Mouse (Mus musculus): ENCODE data around the gene Crls1.
A peak's percentile ranks its signal among the peaks of the same experiment; 100 is the strongest.

The Crls1 gene

DNA sequence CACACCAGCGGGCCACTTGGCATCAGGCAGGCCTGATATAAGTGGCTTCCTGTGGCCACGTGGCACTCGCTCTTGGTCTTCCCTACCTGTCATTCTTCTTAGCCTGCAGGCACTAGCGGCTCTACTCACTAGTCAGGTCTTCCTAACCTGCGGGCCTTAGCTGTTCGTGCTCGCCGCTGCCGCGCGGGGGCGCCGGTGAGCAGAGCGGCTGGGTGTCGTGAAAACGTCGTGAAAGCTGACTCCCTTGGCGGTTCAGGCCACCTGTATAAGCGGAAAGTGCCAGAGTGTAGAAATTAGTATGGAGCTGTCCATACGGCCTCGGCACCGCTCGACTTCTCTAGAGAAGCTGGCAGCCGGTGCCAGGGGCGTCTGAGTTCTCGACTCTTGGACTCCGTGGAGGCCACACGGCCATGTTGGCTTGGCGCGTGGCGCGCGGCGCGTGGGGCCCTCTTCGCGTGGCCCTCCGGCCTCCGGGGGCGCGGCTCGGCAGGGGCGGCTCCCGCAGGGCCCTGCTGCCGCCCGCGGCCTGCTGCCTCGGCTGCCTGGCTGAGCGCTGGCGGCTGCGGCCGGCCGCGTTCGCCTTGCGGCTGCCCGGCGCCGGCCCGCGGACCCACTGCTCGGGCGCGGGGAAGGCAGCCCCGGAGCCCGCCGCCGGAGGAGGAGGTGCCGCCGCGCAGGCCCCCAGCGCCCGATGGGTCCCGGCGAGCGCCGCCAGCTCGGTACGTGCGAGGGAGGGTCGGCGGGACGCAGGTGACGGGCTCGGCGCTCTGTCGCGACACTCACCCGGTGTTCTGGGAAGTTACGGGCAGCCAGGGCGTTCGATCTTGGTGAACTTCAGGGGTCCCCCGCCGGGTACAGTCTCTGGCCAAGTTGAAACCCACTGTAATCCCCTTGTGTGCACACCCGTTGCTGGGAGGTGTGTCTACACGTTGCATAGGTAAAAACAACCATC, at the start of gene Crls1:
Crls1 (plus strand) TSS at position 260 of the 952 bp plus-strand sequence.
- peak; percentile 99 for DNase-seq

DNA sequence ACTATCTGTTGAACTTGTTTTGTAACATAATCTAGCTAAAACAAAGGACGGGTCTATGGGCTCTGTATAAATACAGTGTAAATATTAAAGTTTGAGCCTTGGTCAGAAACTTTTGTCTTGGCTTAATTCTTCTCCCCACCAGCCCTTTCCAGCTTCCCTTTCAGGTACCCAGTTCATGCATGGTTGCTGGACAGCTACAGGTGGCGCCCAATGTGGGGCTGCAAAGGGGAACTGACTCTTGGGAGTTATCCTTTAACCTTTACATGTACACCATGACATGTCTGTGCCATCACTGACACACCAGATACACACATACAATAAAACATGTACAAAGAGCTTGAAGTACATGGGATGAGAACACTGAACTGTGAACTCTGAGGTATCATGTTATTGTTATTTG, 43.5 kb upstream of the Crls1 start:
- DNase-seq: no peak

DNA sequence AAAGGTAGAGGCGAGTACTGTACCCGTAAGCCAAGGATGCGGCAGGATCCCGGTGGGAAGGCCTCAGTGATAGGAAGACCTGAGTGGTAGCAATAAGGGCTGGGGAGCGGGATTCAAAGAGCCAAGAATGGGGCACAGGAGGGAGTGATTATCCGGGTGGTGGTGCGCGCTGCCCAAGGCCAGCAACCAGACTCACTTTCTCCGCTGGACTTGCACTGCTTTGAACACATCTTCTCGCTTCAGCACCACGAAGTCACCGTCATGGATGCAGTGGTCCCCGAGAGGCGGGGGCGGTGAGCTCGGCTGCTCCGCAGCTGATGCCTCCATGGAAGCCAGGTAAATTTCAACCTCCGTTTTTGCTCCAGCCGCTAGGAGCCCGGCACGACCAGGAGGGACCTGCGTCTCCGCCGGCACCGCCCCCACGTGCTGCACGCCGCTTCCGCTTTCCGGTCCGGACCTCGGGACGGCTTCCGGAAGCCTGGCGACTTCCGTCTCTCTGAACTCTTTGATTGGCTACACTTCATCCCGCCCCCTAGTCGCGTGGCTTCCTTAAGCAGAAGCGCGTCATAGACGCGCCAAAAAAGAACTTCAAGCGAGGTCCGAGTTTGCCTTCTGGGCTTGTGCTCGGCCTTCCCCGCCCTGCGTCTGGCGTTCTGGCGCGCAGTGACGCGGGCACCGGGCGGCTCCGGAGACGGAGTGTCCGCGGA, 30.7 kb upstream of the Crls1 start, which contains the start of the genes Trmt6 and Mcm8:
Trmt6 (minus strand) TSS at position 448 of the 707 bp plus-strand sequence.
Mcm8 (plus strand) TSS at position 534 of the 707 bp plus-strand sequence.
- peak; percentile 99 for DNase-seq

DNA sequence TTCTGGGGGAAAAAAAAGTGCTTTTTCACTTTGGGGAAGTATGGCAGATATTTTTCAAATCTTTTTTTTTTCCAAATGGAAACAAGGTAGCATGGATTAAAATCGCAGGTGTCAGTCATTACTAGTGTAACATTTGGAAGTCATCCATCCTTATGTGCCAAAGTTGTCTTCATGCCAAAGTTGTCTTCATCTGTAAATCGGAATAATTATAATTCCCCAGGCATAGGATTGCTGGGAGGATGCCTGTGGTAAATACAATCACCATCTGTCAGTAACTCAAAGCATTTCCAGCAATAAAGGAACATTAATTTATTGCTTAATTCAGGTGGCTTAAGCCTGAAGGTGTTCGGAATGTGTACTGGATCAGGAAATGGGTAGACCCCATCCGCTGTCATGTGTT, 5.4 kb upstream of the Crls1 start:
- no peak for DNase-seq

DNA sequence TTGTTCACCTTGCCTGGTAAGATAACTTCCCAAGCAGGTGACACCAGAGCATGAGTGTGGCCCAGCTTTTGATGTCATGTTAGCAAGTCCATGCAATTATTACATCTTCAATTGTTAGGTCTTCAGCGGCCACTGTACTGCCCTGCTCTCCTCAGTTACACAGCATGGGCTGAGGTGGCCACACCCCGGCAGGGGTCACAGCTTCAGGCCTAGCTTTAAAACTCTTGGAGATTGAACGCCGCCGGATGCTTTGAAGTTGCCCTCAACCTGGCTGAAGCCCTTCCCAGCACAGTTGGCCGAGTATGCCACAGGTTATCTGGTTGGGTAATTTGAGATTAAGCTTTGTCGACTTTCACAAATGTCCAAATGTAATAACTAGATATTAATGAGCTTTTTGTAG, 1.1 kb downstream of the Crls1 start:
- DNase-seq: no peak

DNA sequence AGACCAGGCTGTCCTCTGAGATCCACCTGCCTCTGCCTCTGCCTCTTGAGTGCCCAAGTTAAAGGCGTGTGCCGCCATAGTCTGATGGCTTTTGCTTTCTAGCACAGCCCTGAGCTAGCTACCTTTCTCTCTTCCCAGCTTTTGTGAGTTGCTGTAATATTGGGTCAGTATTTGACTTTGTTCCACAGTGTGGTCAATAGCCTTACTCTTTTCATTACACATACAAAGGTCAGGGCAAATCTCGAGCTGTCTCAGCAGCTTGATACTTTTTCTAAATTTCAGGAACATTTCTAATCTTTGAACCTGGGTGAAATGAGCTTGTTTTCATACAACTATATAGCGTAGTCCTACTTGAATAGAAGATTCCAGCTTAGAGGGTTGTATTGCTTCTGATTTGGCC, 1.9 kb downstream of the Crls1 start:
- no peak for DNase-seq

DNA sequence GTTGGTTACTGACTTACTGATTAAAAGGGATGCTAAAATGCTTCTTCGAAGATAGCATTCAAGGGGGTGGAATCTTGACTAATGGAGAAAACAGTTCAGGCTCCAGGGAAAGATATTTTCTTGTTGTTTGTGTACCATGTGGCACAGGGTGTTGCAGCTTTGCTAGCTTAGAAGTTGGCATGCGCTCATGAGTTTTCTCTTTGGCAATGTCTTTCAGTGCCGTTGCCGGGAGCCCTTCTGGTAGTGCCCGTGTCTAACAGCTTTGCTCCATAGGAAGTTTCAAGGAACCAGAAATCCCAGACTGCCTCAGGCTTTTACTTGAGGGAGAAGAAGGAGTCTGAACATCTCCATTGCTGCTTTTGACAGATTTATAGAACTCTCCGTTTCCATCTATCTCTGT, 2.7 kb downstream of the Crls1 start:
- no peak for DNase-seq

DNA sequence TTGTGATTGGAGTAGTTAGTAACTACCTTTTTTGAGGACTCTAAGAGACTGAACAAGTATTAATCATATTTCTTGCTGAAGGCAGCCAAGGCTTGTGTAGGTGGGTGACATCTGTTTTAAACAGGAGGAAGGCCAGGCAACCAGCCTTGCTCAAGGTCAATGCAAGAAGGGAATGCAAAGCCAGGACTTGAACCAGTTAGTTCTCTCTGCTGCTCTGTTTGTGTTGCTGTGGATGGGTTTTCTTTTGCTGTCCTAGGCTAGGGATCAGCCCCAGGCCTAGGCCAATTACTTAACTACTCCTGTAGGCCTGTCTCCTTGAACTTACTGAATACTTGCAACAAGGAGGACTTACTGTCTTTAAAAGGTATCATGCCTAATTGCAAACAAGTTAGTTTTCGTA, 6.6 kb downstream of the Crls1 start:
- peak; percentile 37 for DNase-seq

DNA sequence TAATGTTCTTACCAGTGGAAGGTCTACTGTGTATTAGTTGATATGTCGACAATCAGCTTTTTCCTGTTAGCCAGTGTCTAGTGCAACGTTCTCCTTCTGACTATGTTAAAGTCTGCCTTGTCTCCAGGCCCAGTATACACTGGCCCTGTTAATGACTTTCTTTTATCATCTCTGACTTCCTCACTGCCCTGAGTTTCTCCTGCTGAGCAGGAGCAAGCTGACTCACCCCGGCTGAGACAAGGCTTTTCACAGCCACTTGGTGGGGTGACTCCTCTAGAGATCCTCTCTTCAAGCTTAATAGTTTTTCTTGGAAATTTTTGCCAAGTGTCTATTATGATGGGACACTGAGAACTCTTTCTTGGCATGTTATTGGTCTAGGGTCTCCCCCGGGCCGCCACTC, 9.9 kb downstream of the Crls1 start:
- DNase-seq: peak; percentile 48

DNA sequence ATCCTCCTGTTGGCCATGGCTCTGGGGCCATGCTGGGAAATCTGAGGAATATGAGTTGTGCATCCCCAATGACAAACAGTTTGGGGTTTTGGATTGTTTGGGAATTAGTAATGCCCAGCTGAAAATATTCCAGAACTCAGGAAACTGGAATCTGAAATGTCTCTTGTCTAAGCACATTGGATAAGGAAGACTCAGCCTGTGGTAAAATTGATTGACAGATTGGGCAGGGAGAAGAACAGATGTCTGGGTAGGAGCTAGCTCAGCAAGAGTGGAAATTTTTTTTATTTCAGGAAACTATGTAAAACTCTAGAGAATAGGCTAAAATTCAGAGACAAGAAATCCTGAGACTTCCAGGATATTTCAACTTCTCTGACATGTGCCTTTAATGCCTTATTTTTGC, 14.0 kb downstream of the Crls1 start:
- DNase-seq: no peak

DNA sequence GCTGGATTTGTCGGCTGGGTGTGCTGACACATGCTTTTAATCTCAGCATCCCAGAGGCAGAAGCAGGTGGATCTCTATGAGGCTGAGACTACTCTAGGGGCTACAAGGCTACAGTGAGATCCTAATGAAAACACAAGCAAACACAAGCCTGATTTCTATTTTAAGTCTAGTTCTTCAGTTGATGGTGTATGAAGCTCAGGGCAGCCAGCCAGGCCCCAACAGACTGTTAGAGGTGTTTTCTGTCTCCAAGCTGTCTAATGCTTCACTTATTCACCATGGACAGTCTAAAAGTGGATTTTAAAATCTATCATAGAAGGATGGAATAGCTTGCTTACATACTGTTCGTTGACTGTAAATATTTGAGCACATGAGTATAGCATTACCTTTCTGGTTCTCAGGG, 15.0 kb downstream of the Crls1 start:
- DNase-seq: no peak

DNA sequence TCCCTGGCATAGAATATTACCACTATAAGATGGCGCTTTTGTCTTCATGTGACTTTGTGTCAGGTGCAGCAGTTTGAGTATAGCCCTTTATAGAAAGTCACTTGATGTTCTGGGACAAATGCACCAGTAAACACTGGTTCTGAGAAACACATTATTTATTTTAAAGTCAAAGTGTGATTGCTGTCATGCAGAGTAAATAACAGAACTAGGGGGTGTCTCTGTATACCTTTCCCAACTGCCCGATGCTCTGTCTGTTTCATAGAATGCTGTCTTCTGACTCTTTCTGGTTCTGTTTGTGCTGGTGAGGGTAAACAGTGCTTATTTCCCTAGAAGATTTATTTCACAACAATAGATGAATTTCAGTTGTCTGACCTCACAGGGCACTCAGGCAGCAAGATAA, 16.9 kb downstream of the Crls1 start:
- DNase-seq: no peak

DNA sequence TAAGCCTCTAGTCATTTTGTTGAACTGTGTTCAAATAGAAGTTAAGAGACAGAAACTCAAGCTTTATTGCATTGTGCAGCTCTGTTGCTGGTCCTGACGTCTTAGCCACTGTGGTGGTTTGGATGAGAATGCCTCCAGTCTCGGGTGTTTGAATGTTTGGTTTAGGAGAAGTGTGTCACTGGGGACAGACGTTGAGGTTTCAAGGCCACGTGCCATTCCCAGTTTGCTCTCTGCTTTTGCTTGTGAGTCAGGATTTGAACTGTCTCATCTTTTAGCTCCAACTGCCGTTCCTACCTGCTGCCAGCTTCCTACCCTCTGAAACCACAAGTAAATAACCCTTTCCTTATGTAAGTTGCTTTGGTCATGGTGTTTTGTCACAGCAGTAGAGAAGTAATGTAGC, 21.1 kb downstream of the Crls1 start:
- no peak for DNase-seq

DNA sequence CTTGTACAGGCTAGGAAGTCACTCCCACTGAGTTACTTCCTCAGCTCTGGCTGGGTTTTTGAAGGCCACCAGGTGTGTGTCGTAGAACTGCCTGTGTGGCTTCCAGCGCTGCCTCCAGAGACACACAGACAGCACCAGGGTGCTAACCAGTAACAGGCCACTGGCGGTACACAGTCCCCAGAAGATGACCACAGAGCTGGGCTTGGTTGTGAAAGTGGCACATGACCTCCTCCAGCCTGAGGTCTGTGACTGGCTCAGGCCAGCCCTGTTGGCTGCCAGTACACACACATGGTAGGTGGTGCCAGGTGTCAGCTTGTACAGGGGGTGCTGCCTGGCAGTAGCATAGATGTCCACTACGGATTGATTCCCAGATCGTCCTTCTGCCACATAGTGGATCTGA, 23.2 kb downstream of the Crls1 start:
- peak; percentile 84 for DNase-seq

DNA sequence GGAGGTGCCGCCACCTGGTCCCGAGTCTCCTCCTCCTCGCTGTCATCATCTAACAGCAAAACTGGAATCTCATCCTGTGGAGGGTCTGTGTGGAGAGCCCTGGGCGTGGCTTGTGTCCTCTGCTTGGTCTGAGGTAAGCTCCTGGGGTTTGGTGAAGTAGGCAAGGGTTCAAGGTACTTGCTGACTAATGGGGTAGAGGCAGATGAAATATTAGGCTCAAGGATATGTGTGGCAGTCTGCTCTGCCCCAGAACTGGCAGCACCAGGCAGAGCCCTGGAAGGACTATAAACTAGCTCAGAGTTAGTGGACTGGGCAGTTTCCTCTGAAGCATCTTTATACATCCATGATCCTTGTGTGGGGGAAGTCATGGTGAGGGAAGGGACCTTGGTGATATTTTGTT, 23.8 kb downstream of the Crls1 start:
- no peak for DNase-seq

DNA sequence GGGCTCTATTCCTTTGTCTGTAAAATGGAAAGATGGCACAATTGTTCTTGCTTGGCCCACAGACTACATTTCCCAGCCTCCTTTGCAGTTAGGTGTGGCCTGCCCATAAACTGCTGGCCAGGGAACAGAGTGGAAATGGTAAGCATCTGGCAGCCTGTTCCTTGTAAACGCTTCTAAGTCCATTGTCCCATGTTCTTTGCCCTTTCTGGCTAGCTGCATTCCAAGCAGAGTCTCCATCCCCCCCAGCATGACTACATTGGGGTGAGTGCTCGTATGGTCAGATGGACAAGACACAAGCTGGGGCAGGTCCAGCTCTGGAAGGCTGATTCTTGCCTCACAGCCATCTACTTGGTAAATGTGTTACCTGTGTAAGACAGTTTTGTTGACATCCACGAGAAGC, 25.2 kb downstream of the Crls1 start:
- DNase-seq: no peak

DNA sequence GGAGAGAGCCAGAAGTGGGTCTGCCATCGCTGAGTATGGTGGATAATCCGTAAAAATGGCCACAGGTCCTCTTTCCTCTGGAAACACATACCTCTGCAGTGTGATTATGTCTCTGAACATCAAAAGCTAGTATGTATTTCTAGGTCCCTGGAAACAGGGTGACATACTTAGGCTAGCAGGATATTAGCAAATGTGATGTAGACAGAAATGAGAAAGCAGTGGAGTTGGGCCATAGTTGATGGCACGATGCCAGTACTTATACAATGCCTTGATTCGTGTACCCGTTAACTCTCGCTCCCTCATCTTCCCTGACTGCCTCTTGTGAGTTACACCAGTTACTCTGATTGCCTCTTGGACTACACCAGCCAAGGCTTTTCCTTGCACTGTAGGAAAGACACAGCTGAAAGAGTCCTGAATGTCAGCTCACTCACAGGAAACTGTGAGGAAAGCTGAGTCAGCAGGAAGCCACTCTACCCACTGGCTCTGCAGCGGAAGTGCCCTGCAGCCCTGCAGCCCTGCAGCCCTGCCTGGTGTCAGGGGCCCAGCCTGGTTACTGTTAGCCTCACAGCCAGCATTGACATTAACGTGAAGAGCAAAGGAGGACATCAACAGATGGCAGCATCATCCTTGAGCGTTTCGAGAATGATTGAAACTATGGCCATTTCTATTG, 27.3 kb downstream of the Crls1 start:
- DNase-seq: no peak

DNA sequence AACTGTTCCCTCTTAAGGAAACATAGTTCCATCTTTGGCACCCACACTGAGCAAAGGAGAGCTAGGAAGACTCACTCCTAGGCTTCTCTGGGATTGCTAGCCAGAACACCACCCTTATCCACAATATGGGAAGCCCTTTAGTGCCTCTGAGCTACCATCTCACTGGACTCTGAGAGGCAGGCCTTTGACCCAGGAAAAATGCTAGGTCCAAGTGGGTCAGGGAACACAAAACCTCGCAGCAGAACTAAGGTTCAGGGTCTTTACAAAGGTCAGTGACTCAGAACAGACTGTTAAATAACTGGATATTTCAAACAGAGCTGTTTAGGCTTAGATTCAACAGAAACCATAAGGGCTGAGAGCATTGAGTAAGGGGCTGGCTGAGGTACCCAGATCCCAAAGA, 30.5 kb downstream of the Crls1 start:
- no peak for DNase-seq

DNA sequence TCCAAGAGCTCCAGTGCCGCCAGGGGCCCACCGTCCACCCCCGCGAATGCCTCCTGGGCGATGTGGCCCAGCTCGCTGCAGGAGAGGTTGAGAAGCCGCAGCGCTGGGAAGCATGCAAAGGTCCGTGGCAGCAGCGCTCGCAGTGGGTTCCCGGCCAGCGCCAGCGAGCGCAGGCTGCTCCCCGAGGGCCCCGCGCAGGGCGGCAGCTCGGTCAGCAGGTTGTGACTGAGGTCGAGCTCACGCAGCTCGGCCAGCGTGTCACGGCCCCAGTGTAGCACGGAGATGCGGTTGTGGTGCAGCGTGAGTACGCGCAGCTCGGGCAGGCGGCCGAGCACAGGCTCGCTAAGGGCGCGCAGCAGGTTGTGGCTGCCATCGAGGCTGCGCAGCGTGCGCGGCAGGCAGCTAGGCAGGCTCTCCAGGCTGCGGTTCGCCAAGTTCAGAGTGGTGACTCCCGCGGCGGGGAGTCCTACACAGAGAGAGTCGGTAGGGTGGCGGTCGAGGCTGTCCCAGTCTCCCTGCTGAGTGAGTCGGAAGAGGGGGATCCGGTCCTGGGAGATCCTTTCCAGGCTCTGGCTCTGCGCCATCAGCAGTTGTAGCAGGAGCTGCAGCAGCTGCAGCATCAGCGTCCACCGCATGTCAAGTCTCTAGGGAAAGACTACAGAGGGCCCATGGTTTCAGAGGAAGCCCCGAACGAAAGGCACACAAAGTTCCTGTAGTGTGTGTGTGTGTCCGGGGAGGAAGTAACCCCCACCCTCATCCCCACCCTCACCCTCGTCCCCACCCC, 33.0 kb downstream of the Crls1 start:
- DNase-seq: peak; percentile 91

DNA sequence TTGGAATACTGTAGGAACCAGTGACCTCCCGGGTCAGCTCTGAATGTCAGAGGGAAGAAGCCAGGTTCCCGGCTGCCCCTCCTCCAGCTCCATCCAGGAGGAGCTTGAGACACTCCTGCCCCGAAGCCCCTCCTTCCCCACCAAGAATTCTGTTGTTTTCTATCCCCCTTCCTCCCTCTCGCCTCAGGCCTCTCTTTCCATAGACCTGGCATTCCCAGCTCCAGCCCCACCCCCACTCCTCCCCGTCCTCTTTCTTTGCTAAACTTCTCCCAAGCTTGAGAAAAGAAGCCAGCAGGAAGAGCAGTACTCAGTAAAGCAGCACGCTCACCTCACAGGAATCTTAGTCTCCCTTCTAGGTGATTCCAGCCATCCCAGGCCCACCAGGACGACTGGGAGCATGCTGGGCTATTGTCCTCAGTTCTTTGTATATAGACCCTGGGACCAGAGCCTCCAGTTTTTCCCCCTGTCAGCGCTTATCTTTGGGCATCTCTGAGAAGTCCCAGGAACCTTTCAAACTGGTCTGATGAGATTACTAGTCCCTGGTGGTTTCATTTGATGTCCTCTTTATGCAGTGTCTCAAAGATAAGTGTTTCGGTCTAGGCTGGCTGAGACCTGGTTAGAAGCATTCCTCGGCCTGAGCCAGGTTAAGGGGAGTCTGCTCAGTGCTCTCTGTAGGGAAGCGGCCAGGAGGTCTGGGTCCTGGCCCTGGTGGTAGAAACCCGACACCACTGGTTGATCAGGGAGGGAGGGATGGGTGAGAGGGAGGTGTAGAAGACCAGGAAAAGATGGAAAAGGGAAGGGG, 34.6 kb downstream of the Crls1 start, which contains the start of gene Lrrn4:
Lrrn4 (minus strand) TSS at position 48 of the 802 bp plus-strand sequence.
- DNase-seq: no peak

DNA sequence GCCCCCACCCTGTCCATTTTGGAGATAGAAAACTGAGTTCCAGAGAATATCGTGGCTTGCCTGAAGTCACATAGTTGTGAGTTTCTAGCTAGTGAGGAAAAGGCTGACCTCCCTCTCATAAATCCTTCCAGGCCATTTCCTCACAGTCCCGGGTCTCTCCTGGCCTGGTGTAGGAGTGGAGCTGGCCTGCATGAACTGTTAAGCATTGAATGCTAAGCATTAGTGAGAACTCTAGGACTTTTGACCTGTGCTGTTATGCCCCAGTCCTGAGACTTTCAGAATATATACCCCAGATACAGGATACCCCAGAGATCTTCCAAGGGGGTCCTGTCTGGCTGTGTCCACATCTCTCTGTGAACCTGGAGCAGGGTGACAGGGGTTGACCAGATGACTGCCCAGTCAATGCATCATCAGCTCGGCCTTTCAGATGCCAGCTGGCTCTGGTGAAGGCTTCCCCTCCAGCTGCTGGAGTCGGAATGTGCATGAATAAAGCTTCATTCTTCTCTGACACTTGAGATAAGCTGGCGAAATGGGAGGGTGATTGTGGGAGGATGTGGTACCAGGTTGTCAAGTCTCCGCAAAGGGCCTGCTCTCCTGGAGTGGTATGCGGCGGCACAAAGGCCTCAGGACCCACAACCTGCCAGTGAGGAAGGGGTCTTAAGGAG, 38.0 kb downstream of the Crls1 start:
- DNase-seq: peak; percentile 90

Measured in heart, adult 11 months (tissue).